Mouse (Mus musculus): ENCODE measurements around the gene Cd300a.
A peak's percentile ranks its signal among the peaks of the same experiment; 100 is the strongest.

DNA sequence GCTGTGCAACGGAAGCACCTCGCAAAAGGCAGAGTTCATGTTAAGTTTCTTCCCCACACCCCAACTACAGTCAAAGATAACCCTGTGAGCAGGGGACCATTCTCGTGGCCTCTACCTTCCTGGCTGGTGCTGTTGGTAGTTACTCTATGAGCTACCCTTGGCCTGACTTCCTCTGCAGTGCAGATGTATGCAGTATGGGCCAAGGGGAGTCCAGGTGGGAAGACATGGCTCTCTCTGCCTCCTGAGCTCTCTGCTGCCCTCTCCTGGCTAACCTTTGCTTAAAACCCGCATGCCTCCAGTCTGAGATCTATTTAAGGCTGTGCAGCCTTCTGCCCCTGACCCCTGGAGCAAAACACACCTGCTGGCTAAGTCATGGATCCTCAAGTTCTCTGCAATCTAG is 34.1 kb downstream of the Cd300a start:
- TF ChIP-seq CTCF (IDR thresholded peaks at IDR 0.05; ENCODE audit: low read depth) (peak; percentile 74), EP300 (IDR thresholded peaks at IDR 0.05; ENCODE audit: low read depth) (no peak)
